Mouse (Mus musculus) thymus, postnatal 0 days (tissue): ENCODE measurements around the gene Psmc2. TPM values are rescaled to one million over a fixed set of nuclear protein-coding genes. Genes with fewer than 3 reads are reported as not detected.

Experiments used
- DNase-seq: peaks from one replicate; pipeline ENCODE4 v3.0.0-alpha.2; 2015; ENCODE audit warnings: low spot score
- polyA plus RNA-seq: library from polyadenylated mRNA; unstranded; fragments of >200 nt; fragmentation: Nextera tagmentation; extraction: Ambion mirVana; gene quantifications from 2 replicates; pipeline ENCODE4 v1.2.1, GENCODE M21; 2015

The Psmc2 gene
- polyA plus RNA-seq, result 195 and 204 TPM in 2 replicates

- DNase-seq, result peak; percentile 92
Observed at GRCm38 (mm10) chr5:21785053-21785452, at the start of gene Psmc2, which contains the start of gene Dnajc2. TSS of gene Psmc2 (plus strand) at chr5:21785283. TSS of gene Dnajc2 (minus strand) at chr5:21785251.

- peak; percentile 83 for DNase-seq
Observed at GRCm38 (mm10) chr5:21735584-21735983, 49.5 kb upstream of the Psmc2 start.

- DNase-seq, result no peak
Observed at GRCm38 (mm10) chr5:21736046-21736445, 49.0 kb upstream of the Psmc2 start.

- DNase-seq, result peak; percentile 92
Observed at GRCm38 (mm10) chr5:21736956-21737585, 48.0 kb upstream of the Psmc2 start, which contains the start of gene Pmpcb. TSS of gene Pmpcb (plus strand) at chr5:21737141.

- no peak for DNase-seq
Observed at GRCm38 (mm10) chr5:21737620-21738019, 47.5 kb upstream of the Psmc2 start.

GRCm38 (mm10) chr5:21739120-21739519 lies 46.0 kb upstream of the Psmc2 start:
- no peak for DNase-seq

GRCm38 (mm10) chr5:21739881-21740280 lies 45.2 kb upstream of the Psmc2 start:
- DNase-seq, result no peak

- DNase-seq, result no peak
Observed at GRCm38 (mm10) chr5:21743606-21744005, 41.5 kb upstream of the Psmc2 start.

GRCm38 (mm10) chr5:21744651-21745050 lies 40.4 kb upstream of the Psmc2 start:
- no peak for DNase-seq

GRCm38 (mm10) chr5:21745966-21746365 lies 39.1 kb upstream of the Psmc2 start:
- DNase-seq, result no peak

- no peak for DNase-seq
Observed at GRCm38 (mm10) chr5:21768506-21768905, 16.6 kb upstream of the Psmc2 start.

GRCm38 (mm10) chr5:21769841-21770240 lies 15.2 kb upstream of the Psmc2 start:
- DNase-seq, result no peak

GRCm38 (mm10) chr5:21776491-21776890 lies 8.6 kb upstream of the Psmc2 start:
- no peak for DNase-seq

GRCm38 (mm10) chr5:21784161-21785052 lies 676 bp upstream of the Psmc2 start:
- peak; percentile 69 for DNase-seq

- DNase-seq, result no peak
Observed at GRCm38 (mm10) chr5:21785776-21786175, 693 bp downstream of the Psmc2 start.

- DNase-seq, result peak; percentile 94
Observed at GRCm38 (mm10) chr5:21786258-21787185, 1.4 kb downstream of the Psmc2 start.

- no peak for DNase-seq
Observed at GRCm38 (mm10) chr5:21787186-21788105, 2.4 kb downstream of the Psmc2 start.

- no peak for DNase-seq
Observed at GRCm38 (mm10) chr5:21789061-21789460, 4.0 kb downstream of the Psmc2 start.

GRCm38 (mm10) chr5:21792166-21792565 lies 7.1 kb downstream of the Psmc2 start:
- no peak for DNase-seq

GRCm38 (mm10) chr5:21802907-21803306 lies 17.8 kb downstream of the Psmc2 start:
- DNase-seq, result no peak
